Mouse (Mus musculus): ENCODE measurements at regions not wholly inside any gene's neighbourhood (a gene's known extent, or its start where the extent isn't known, plus 50 kb on each side); places are given as distances from the start of the nearest gene placed in this dataset.

DNA sequence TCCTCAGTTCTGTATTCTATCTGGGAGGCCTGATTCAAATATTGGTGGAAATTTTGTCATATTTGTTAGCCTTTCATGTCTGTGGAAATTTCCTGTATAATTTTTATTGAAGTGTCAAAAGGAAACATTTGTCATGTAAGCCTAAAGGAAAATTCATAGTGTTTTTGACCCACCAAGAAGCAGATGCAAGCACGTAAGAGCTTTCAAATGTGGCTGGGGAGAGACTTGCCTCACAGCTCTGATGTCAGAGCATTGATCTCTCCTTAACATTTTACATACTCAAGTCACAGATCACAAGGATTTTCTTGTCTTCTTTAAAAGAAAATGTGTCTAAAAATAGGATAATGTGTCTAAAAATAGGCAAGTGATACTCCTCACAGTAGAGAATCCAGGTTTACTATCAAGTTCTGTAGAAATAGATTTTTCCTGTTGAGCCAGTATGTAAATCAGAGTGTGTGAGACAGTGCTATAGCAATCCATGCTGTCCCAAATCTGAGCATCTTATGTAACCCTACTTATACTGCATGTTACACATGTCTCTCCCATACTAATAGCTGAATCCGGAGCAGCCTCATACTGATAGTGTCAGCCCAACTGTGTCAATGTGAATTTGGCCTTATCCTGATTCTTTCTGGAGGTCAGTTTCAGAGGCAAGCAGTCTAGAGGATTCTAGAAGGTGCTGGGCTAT, 110.0 kb upstream of the Runx1 start:
- DNase-seq (ENCODE audit: low read depth, low spot score), result peak; percentile 55

DNA sequence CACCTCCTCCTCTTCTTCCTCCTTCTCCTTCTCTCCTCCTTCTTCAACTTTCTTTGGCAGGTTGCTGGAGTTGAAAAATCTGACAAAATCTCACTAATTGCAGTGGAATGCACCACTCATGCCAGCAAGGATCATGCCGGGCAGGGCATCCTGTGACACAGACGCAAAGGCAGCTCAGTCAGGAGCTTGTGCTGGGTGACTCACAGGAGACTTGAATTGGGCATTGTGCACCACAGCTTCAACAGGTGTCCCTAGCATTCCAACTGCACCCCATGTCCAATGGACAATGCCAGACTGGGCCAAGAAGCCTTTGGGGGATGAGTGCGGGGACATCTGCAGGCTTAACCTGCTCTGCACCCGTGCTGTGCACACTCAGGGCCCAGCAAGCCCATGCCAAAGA, 104.2 kb upstream of the Runx1 start:
- no peak for DNase-seq (ENCODE audit: low read depth, low spot score)

GRCm38 (mm10) chr16:92928201-92928600, 102.3 kb upstream of the Runx1 start:
- DNase-seq (ENCODE audit: low read depth, low spot score), result peak; percentile 24

DNA sequence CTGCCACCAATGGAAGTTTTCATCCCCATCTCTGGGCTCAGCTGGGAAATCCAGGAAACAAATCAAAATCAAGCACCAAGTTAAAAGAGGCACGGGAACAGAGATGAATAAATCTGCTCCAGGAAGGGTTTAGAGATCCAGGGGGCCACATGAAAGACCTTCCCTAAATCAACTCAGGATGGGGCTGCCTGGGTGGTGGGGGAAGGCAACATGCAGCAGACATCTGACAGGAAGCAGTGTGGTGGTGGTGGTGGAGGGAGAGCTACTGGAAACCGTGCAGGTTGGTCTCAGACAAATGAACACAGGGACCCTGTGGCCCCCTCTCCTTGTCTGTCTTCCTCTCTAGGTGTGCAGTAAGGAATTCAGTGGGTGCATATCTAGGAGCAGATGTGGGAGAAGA, 101.7 kb upstream of the Runx1 start:
- DNase-seq (ENCODE audit: low read depth, low spot score), result peak; percentile 37

GRCm38 (mm10) chr16:92926853-92927252, 100.9 kb upstream of the Runx1 start:
- DNase-seq (ENCODE audit: low read depth, low spot score), result no peak

GRCm38 (mm10) chr16:92920947-92921346, 95.0 kb upstream of the Runx1 start:
- no peak for DNase-seq (ENCODE audit: low read depth, low spot score)

- no peak for DNase-seq (ENCODE audit: low read depth, low spot score)
Observed at GRCm38 (mm10) chr16:92917356-92917755, 91.4 kb upstream of the Runx1 start.

GRCm38 (mm10) chr16:92915651-92916050, 89.7 kb upstream of the Runx1 start:
- DNase-seq (ENCODE audit: low read depth, low spot score), result no peak

DNA sequence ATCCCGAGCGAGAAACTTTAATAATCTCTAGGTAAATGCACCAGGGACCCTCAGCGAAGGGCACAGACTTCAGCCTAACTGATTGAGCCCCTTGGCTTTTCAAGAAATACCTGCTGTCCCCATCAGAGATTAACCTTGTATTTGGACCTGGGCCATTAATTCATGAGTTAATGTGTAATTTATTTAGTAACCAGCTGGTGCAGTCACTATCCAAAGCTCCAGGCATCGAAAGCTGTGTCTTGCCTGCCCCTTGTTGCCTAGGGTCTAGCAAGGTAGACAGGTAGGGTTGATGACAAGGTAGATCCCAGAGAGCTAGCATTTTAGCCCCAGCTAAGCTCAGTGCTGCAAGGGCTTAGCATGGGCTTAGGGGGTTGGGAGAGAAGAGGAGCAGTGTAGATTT, 80.9 kb upstream of the Runx1 start:
- no peak for DNase-seq (ENCODE audit: low read depth, low spot score)

- no peak for DNase-seq (ENCODE audit: low read depth, low spot score)
Observed at GRCm38 (mm10) chr16:92905626-92906025, 79.7 kb upstream of the Runx1 start.

DNA sequence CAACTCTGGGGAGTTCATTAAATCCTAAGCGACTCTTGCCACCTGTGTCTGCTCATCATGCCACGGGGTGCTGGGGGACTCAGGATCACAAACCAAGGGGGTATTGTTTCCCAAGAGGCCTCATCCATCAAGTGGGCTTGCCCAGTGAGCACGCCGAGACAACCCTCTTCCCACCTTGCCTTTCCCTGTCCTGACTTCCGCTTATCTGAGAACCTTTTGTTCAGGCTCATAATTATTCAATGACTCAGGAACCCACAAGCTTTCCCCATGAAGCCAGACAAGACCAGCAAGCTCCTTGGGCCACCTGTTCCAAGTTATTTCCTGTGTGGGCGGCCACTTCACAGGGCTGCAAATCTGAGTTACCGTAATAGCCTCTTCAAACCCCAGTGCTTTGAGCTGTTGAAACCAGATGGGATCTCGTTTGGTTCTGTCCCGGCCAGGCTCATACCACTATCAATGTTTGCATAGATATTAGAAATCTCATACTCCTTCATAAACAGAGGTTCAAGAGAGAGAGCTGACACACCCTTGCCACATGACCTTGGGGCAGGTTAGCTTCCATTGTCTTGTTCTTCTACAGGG, 78.0 kb upstream of the Runx1 start:
- peak; percentile 23 for DNase-seq (ENCODE audit: low read depth, low spot score)

DNA sequence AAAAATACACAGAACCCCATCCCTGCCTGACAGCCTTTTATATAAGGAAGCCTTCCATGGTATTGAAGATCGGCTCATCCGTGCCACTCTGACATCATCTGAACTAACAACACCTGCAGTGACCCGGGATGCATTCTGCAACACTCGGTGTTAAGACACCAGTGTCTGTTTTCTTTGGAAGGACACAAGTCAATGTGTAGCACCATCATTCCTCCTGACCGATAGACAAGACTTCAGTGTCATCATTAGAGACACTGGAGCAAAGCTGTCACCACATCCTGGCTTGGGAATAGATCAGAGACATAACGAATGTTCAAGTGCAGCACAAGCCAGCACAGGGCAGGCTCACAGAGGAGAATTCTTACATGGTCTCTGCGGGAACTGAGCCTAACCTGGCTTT, 77.5 kb upstream of the Runx1 start:
- DNase-seq (ENCODE audit: low read depth, low spot score), result no peak

DNA sequence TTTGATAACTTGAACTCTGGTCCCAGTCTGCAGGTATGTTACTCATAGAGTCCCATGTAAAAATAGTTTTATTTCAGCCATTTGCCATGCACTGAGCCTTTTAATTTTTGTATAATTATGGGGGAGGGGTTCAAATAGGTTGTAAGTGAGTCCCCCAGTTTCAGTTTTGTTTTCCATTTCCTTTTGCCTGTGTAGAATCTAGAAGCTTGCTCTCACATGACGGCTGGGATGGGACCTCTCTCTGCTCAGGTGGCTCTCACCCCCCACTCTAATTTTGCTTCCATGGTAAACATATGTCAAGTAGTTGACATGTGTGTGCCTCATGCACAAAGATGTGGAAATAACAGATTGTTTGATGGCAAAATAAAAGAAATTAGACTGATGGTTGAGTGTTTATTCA, 73.8 kb upstream of the Runx1 start:
- DNase-seq (ENCODE audit: low read depth, low spot score), result peak; percentile 57

DNA sequence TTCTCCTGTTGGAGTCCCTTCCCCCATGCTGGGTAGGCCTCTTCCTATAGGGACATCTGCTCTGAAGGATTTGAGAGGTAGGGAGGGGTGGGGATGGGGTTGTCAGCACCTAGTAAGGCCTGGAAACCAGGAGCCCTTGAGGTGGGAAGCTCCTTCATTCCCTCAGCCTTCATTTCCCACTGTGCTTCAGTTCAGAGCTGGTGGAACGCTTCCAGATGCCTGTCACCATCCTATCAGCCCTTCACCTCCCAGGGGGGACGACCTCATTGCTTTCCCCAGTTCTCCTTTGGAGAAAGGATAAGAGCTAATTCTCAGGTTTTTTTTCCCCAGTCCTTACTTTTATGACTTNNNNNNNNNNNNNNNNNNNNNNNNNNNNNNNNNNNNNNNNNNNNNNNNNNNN, 65.8 kb upstream of the Runx1 start:
- DNase-seq (ENCODE audit: low read depth, low spot score), result no peak

GRCm38 (mm10) chr16:92890713-92891112, 64.8 kb upstream of the Runx1 start:
- no peak for DNase-seq (ENCODE audit: low read depth, low spot score)

DNA sequence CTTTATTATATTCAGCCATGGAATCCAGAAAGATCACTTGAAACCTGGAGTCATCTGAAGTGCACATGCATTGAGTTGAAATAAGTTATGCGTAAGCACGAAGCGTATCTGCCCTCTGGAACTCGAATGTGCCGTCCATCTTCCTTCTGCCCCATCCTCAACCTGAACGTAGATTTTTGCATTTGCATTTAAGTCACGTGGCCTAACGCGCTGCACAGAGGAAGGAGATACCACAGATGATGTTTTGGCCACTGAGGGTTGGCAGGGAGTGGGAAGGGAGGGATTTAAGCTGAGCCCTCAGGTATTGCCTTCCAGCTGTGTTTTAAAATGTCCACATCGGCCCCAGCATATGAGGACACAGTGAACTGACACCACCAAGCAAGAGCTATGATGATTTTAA, 63.6 kb upstream of the Runx1 start:
- DNase-seq (ENCODE audit: low read depth, low spot score), result no peak

GRCm38 (mm10) chr16:92886226-92886625, 60.3 kb upstream of the Runx1 start:
- DNase-seq (ENCODE audit: low read depth, low spot score), result peak; percentile 58

- DNase-seq (ENCODE audit: low read depth, low spot score), result peak; percentile 41
Observed at GRCm38 (mm10) chr16:92883821-92884272, 57.9 kb upstream of the Runx1 start.

- DNase-seq (ENCODE audit: low read depth, low spot score), result no peak
Observed at GRCm38 (mm10) chr16:92880356-92881043, 54.6 kb upstream of the Runx1 start.

DNA sequence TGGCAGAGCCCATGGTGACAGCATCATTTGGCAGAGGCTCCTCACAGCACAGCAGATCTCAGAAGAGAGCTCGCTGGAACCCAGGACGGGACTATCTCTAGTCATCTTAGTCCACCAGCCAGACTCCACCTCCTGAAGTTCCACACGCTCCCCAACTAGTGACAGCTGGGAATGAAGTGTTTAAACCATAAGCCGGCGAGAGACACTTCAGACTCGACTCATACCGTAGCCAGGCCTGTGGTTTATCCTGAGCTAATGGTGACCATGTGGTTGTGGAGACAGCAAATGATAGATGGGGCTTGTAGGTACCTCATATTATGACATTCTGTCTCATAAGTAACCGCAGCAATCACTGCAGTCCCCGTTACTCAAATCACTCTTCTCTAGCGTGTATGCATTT, 52.1 kb upstream of the Runx1 start:
- no peak for DNase-seq (ENCODE audit: low read depth, low spot score)

Data from CD4-positive helper T cell, adult 2 months (primary cell).